Mouse (Mus musculus) hindbrain, embryonic 14.5 days (tissue): ENCODE measurements around the gene Prss23. TPM values are rescaled to one million over a fixed set of nuclear protein-coding genes. Genes with fewer than 3 reads are reported as not detected.

Experiments used
- ATAC-seq: fragments of 200-750 bp; cut with Nextera tagmentation; 2 replicates; pipeline ENCODE4 v1.8.0; 2017; ENCODE audit warnings: moderate number of reproducible peaks, mild to moderate bottlenecking, moderate TSS enrichment, moderate library complexity; ENCODE audit not compliant: low FRiP score
- DNase-seq: peaks from one replicate; pipeline ENCODE4 v3.0.0-alpha.2; 2015; ENCODE audit warnings: low spot score
- H3K27ac ChIP-seq: fragments of 300-500 bp; sonication (generic); 2 replicates; pipeline ENCODE4 v1.5.1; 2014; ENCODE audit warnings: mild to moderate bottlenecking, moderate library complexity
- H3K27me3 ChIP-seq: fragments of 300-500 bp; sonication (generic); 2 replicates; pipeline ENCODE4 v1.6.1; 2014; ENCODE audit warnings: mild to moderate bottlenecking, low read length, mixed read lengths; ENCODE audit not compliant: control insufficient read depth, insufficient read depth
- H3K36me3 ChIP-seq: fragments of 300-500 bp; sonication (generic); replicated peaks from 2 replicates; pipeline ENCODE4 v1.6.1; 2014; ENCODE audit not compliant: control insufficient read depth, insufficient read depth
- H3K4me1 ChIP-seq: fragments of 300-500 bp; sonication (generic); replicated peaks from 2 replicates; pipeline ENCODE4 v1.6.1; 2014; ENCODE audit warnings: antibody characterized with exemption, low read length, mixed read lengths; ENCODE audit not compliant: control insufficient read depth, insufficient read depth
- H3K4me2 ChIP-seq: fragments of 300-500 bp; sonication (generic); replicated peaks from 2 replicates; pipeline ENCODE4 v1.6.1; 2014; ENCODE audit warnings: mild to moderate bottlenecking, moderate library complexity
- H3K4me3 ChIP-seq: fragments of 300-500 bp; sonication (generic); replicated peaks from 2 replicates; pipeline ENCODE4 v1.5.1; 2014; ENCODE audit warnings: mild to moderate bottlenecking, low read length
- H3K9ac ChIP-seq: fragments of 300-500 bp; sonication (generic); 2 replicates; pipeline ENCODE4 v1.6.1; 2014
- H3K9me3 ChIP-seq: fragments of 300-500 bp; sonication (generic); 2 replicates; pipeline ENCODE4 v1.6.1; 2016; ENCODE audit warnings: low read length; ENCODE audit not compliant: control insufficient read depth
- WGBS: fragments of 180-500 bp; shearing (Covaris S2); extraction: QIAGEN DNeasy Blood & Tissue Kit; methylation state at CpG from one replicate; pipeline ENCODE4 v1.1.7; 2014; 5-methylcytosine and 5-hydroxymethylcytosine counted together
- polyA plus RNA-seq: library from polyadenylated mRNA; unstranded; fragments of >200 nt; fragmentation: Nextera tagmentation; extraction: Ambion mirVana; gene quantifications from 2 replicates; pipeline ENCODE4 v1.2.1, GENCODE M21; 2014

The Prss23 gene
- polyA plus RNA-seq, 1 experiment from 2014 or later, result 19.0 TPM

- no peak overlapping the region for H3K27ac ChIP-seq
- no peaks in the 10 kb centered on the region for H3K36me3 ChIP-seq
- H3K4me3 ChIP-seq, result no peak overlapping the region
- no peaks in the 10 kb centered on the region for H3K9me3 ChIP-seq
- 85% methylated on average over 2 of the region's 2 CpGs for WGBS
- no peaks in the 10 kb centered on the region for H3K4me1 ChIP-seq
- ATAC-seq (peak; percentile 9; the same call in 1 of the 2 replicates), DNase-seq (no peak)
- no peak overlapping the region for H3K9ac ChIP-seq
- H3K4me2 ChIP-seq, result no peak overlapping the region
- H3K27me3 ChIP-seq, result no peaks in the 10 kb centered on the region
Measured at GRCm38 (mm10) chr7:89478490-89478889, 48.5 kb downstream of the Prss23 start.

- Histone ChIP-seq H3K4me2 (no peak overlapping the region), H3K9ac (no peak overlapping the region), H3K9me3 (no peaks in the 10 kb centered on the region), H3K4me3 (no peak overlapping the region), H3K36me3 (no peaks in the 10 kb centered on the region), H3K27me3 (no peaks in the 10 kb centered on the region), H3K27ac (no peak overlapping the region), H3K4me1 (no peaks in the 10 kb centered on the region)
- DNase-seq (peak; percentile 88), ATAC-seq (peak; percentile 90)
- WGBS, result 11% methylated on average over 1 of the region's 1 CpGs
Measured at GRCm38 (mm10) chr7:89477294-89477999, 49.5 kb downstream of the Prss23 start.

DNA sequence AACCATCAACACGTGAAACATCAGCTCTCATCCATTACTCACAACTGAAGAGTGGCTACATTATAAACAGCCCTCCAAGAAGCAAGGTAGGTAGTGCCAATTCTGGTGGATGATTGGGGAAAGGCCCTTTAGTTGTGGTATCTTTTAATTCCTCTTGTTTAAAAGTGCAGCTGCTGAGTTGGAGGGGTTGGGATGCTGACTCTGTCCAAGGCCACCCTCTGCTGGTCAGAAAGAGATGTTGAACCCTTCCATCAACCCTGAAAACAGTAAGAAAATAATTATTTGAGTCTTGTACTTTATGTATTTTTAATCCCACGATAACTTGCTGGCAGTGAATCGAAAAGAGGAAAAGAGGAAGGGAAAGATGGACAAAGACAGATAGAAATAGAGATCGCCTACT is 53.5 kb downstream of the Prss23 start:
- 63% methylated on average over 4 of the region's 4 CpGs for WGBS

GRCm38 (mm10) chr7:89463775-89464592 is 63.0 kb downstream of the Prss23 start:
- Histone ChIP-seq H3K36me3 (no peaks in the 10 kb centered on the region), H3K9ac (no peak overlapping the region), H3K27me3 (no peaks in the 10 kb centered on the region), H3K27ac (0 out of 2 replicates have a peak overlapping the region, but pooled peaks have one; percentile 33), H3K9me3 (no peaks in the 10 kb centered on the region), H3K4me3 (no peak overlapping the region), H3K4me2 (no peak overlapping the region), H3K4me1 (no peaks in the 10 kb centered on the region)
- 63% methylated on average over 10 of the region's 10 CpGs for WGBS
- ATAC-seq (peak; percentile 81), DNase-seq (peak; percentile 28)

More for the DNA sequence above, 53.5 kb downstream of the Prss23 start:
- DNase-seq, result peak; percentile 33
- Histone ChIP-seq H3K36me3 (no peaks in the 10 kb centered on the region), H3K9me3 (no peaks in the 10 kb centered on the region), H3K9ac (no peak overlapping the region), H3K4me3 (no peak overlapping the region), H3K27me3 (no peaks in the 10 kb centered on the region), H3K4me2 (no peak overlapping the region), H3K4me1 (no peaks in the 10 kb centered on the region), H3K27ac (no peak overlapping the region)
- no peak for ATAC-seq

DNA sequence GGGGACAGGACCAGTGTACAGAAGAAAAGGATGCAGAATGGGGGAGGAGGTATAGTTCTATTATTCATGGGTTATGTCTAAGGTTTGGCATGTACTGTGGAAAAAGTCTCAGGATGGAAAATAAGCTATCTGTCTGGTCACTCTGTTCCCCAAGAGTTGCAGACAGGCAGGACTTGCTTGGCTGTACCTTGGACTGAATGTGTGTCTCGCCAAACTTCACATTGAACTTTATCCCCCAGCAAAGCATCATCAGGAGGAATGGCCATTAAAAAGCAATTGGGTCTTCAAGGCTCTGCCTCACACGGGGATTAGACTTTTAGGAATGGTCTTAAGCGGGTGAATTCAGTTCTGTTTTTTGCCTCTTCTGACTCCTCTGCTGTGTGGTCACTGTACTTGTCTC is 63.7 kb downstream of the Prss23 start:
- Histone ChIP-seq H3K4me1 (no peaks in the 10 kb centered on the region), H3K27me3 (no peaks in the 10 kb centered on the region), H3K4me3 (no peak overlapping the region), H3K36me3 (no peaks in the 10 kb centered on the region), H3K4me2 (no peak overlapping the region), H3K9ac (no peak overlapping the region), H3K9me3 (no peaks in the 10 kb centered on the region), H3K27ac (no peak overlapping the region)
- no peak for ATAC-seq
- 85% methylated on average over 3 of the region's 3 CpGs for WGBS
- no peak for DNase-seq

DNA sequence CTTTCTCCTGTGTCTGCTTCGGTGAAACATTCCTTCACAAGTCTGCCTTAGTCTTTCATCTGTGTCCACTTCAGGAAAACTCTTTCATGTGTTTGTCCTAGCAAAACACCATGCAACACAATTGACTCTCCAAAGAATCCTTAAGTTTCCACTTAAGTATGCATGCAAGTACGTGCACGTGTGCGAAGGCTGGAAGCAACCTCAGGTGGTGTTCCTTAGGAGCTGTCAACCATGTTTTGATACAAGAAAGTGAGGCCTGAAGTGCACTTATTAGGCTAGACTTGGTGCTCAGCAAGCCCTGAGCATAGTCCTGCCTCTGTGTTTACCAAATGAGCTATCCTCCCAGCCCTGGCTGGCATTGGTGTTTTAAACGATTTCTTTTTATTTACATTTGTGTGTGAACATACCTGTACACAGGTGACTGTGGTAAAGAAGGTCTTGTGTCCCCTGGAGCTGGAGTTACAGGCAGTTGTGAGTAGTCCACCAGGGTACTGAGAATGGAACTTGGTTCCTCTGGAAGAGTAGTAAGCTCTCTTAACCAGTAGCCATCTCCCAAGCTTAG is 64.3 kb downstream of the Prss23 start:
- Histone ChIP-seq H3K36me3 (no peaks in the 10 kb centered on the region), H3K4me3 (no peak overlapping the region), H3K4me2 (no peak overlapping the region), H3K27ac (no peak overlapping the region), H3K27me3 (no peaks in the 10 kb centered on the region), H3K9me3 (no peaks in the 10 kb centered on the region), H3K4me1 (no peaks in the 10 kb centered on the region), H3K9ac (no peak overlapping the region)
- ATAC-seq (no peak), DNase-seq (no peak)
- 96% methylated on average over 5 of the region's 5 CpGs for WGBS

- H3K9ac ChIP-seq, result no peak overlapping the region
- no peaks in the 10 kb centered on the region for H3K36me3 ChIP-seq
- H3K4me1 ChIP-seq, result 0 out of 2 replicates have a peak, but pooled peaks cover 3% of the 10 kb centered on the region
- ATAC-seq (no peak), DNase-seq (no peak)
- no peak overlapping the region for H3K27ac ChIP-seq
- 54% methylated on average over 3 of the region's 3 CpGs for WGBS
- H3K4me3 ChIP-seq, result no peak overlapping the region
- H3K9me3 ChIP-seq, result no peaks in the 10 kb centered on the region
- H3K4me2 ChIP-seq, result no peak overlapping the region
- H3K27me3 ChIP-seq, result no peaks in the 10 kb centered on the region
Measured at GRCm38 (mm10) chr7:89461351-89461750, 65.6 kb downstream of the Prss23 start.

GRCm38 (mm10) chr7:89460911-89461310 is 66.1 kb downstream of the Prss23 start:
- no peak overlapping the region for H3K9ac ChIP-seq
- H3K4me1 ChIP-seq, result peaks cover 3% of the 10 kb centered on the region; the same call in 1 of the 2 replicates
- no peak overlapping the region for H3K27ac ChIP-seq
- H3K27me3 ChIP-seq, result no peaks in the 10 kb centered on the region
- no peaks in the 10 kb centered on the region for H3K36me3 ChIP-seq
- no peak overlapping the region for H3K4me2 ChIP-seq
- H3K4me3 ChIP-seq, result no peak overlapping the region
- DNase-seq (no peak), ATAC-seq (no peak)
- no peaks in the 10 kb centered on the region for H3K9me3 ChIP-seq

DNA sequence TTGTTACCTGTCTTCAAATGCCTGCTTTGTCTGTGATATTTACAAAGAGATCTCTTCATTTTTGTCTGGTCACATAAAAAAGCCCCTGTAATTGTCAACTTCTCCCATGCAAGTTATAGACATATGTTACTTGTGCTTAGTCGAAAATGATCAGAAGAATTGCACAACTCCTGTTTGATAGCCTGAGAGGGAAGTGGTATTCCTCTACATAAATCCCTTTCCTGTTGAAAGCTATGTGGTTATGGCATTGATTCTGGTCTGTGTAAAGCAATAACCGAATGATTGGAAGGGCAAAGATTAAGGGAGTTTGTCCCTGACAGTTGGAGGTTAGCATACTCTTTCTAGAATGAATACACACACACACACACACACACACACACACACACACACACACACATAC is 67.3 kb downstream of the Prss23 start:
- WGBS, result 84% methylated on average over 2 of the region's 2 CpGs
- no peaks in the 10 kb centered on the region for H3K27me3 ChIP-seq
- H3K9me3 ChIP-seq, result no peaks in the 10 kb centered on the region
- no peak for DNase-seq
- H3K36me3 ChIP-seq, result no peaks in the 10 kb centered on the region
- no peak overlapping the region for H3K4me3 ChIP-seq
- no peak overlapping the region for H3K9ac ChIP-seq
- no peak overlapping the region for H3K4me2 ChIP-seq
- H3K27ac ChIP-seq, result no peak overlapping the region
- H3K4me1 ChIP-seq, result peaks cover 3% of the 10 kb centered on the region; the same call in 1 of the 2 replicates
- ATAC-seq, result no peak
